In the genomic region with DNA sequence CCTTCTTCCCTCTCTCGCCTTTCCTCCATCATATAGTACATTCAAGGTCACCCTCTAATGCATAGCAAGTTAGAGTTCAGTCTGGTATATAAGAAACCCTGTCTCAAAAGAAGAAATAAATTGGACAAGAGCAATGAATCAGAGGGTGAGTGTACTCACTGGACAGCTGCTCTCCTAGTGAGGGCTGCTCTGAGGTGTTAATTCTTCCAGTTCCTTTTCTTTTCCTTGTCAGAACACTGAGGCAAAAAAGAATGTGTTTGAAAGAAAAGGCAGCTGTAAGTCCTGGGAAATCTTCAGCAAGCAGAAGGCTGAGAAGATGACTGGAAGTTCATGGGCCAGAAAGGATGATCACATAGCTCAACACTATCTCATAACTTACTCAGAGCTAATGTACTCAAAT, we compare ENCODE assay signal across 16 mouse cellular contexts.
"Had no signal": no experiment of that assay in that cellular context is flagged by ENCODE, and none has a peak within 500 bp of the region (broad histone marks: within the 10 kb centered on the region; RNA-seq: fewer than 3 reads in every experiment).

No protein-coding gene starts in this region.

- DNase-seq: retina, postnatal 1 day; right cerebral cortex, postnatal 14 days; right cerebral cortex, postnatal 25 days; right cerebral cortex, postnatal 4 days; spleen, adult 18-20 months; thymus, adult 18-20 months; thymus, adult 2 months; thymus, postnatal 14 days; thymus, postnatal 25 days; thymus, postnatal 36 days; thymus, postnatal 4 days had no signal

- H3K4me1 ChIP-seq: neural tube, embryonic 12.5 days; neural tube, embryonic 13.5 days; neural tube, embryonic 15.5 days; stomach, embryonic 15.5 days had no signal

- H3K27ac ChIP-seq: neural tube, embryonic 12.5 days; neural tube, embryonic 13.5 days; neural tube, embryonic 15.5 days; stomach, embryonic 15.5 days; stomach, postnatal 0 days had no signal

- H3K4me3 ChIP-seq: neural tube, embryonic 12.5 days; neural tube, embryonic 13.5 days; neural tube, embryonic 15.5 days; stomach, embryonic 15.5 days had no signal
